Mouse (Mus musculus) E14TG2a.4 (cell line): ENCODE results near the gene Col12a1.

ENCODE experiments used
- CTCF ChIP-seq: conservative IDR thresholded peaks from 2 replicates; pipeline ENCODE4 v1.5.1; 2014; ENCODE audit warnings: low read length
- POU5F1 ChIP-seq: IDR thresholded peaks from 2 replicates; pipeline ENCODE4 v1.6.1; 2014; ENCODE audit warnings: low read length, borderline replicate concordance

GRCm38 (mm10) chr9:79762519-79762918 is 43.9 kb upstream of the Col12a1 start:
- TF ChIP-seq CTCF: no peak
- no peak for TF ChIP-seq POU5F1
